Mouse (Mus musculus): ENCODE results near the gene Mki67.

Gene Mki67

DNA sequence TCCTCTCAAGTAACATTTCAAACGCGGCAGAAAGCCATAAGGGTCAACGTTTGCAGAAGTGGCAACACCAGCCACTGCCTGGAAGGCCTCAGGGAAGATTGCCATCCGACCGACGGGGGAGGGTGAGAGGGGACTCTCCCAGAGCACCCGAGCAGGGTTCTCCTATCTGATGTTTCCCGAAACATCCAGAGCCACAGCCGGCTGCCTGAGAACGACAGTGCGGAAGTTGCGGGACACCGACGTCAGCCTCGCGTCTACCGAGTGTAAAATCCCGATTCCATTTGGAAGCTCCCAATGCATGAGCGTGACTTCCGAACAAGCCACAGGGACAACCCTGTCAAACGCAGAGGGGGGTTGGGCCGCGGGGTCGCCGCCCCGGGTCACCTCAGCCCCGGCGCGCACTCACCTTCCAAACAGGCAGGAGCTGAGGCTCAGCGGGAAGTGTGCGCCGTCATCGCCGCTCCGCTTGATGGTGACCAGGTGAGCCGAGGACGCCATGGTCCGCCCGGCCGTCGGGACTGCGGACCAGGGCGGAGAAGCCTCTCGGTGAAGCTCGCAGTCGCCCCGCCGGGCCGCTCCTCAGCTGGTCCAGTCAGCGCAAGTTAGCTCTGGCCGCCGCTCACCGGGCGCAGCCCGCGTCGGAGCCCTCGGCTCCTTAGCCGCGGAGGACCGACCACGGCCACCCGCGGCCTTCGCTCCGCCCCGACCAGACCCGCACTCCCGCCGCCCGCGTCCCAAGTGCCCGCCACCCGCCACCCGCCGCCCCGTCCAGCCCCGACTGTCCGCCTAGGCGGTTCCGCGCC is at the start of gene Mki67:
Mki67 (minus strand) TSS at position 720 of the 803 bp plus-strand sequence.
- DNase-seq = peak; percentile 45

DNA sequence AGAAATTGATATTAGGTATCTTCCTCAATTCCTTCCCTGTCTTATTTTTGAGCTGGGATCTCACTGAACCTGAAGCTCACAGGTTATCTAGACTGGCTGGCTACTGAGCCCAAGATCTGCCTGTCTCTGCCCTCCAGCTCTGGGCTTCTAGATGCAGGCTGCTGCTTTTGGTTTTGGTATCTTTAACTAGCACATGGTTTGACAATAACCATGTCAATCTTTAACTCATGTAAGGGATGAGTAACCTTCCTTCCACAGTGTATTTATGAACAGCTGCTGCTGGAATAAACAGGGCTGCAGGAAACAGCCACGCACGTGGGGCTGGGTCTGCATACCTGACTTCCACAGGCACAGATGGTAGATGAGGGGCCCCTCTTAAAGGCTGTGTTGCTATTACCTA is 47.1 kb upstream of the Mki67 start:
- no peak for DNase-seq

DNA sequence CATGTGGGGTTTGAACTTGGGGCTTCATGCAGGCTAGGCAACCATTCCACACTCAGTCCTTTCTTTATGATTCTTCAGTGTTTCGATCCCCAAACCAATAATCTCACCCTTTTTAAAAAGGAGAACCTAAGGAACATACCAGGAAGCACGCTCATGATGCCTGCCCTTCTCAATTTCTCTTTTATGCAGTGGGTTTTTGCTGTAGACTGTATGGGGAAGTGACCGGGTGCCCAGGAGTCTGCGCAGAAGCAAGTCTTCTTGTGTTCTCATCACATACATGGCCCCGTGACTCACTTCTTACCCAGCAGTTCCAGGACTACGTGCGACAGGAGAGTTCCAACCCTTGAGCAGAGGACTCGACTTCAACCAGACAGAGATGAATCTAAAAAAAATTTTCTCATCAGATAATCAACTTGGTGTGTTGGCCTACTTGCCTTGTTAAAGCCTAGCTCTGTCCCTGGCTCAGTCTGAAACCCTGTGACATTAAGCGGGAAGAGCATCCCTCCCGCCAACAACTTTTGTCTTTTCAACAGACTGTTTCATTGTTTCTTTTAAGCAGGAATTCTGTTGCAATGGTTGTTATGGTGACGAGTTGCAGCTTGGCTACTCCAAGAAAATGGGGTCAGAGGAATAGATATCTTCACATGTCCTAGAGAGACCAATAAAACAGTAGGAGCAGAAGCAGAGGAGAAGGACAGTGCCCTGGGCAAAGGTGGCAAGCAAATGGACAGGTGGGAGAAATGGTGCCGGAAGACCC is 42.8 kb upstream of the Mki67 start:
- no peak for DNase-seq

DNA sequence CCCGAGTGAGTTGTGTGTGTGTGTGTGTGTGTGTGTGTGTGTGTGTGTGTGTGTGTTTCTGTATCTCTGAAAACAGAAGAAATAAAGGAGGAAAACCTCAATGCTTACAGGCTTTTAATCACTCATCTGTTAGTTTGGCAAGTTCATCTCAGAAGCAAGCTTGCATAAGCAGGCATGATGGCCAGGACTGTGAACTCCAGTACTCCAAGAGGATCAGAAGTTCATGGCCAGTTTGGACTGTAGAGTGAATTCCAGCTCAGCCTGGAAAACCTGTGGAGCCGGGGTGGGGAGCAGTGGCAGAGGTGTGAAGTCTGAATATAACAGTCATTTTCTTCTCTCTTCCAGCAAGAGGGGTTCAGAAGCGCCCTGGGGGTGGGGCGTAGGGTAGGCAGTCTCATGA is 42.0 kb upstream of the Mki67 start:
- DNase-seq = no peak

DNA sequence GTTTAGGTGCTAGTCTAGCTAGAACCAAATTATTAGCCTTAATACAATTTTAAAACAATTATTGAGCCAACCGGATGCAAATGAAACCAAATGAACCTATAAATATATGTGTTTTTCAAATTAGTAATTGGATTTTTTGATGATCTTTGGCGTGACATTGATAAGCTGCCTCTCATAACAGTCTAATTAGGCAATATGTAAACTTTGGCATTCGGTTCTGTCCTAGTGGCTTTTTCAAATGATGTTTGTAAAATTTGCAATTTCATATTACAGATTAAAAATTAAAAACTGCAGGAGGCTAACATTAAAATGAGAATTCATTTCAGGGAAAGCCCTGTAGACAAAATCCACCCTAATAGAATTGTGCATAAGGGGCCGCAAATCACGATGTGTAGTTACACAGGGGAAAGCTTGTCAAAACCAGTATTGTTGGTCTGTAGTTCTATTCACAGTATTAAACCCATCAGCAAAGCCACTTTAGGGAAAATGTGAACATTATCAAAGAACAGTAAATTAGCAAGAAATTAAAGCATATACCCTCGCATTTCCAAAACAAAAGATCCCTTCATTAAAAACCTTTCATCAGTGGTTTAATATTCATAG is 40.9 kb upstream of the Mki67 start:
- DNase-seq = no peak

DNA sequence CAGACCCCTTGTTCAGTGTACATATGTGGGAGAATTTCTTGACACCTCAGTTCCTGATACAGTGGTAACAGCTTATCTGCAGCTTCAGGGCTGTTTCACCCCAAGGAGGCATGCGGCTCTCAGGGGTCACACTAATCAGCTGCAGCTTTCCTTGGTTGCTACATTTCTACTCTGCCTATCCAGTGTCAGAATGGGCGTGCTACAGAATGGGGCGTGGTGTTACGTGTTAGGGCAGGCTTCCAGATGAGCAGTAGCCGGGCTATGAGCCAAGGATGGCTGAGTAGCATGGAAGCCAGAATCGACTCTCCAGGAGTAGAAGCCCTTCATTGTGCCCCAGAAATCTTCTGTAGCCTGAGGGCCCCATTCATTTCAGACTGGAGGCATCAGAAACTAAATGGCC is 32.8 kb upstream of the Mki67 start:
- DNase-seq = peak; percentile 76

DNA sequence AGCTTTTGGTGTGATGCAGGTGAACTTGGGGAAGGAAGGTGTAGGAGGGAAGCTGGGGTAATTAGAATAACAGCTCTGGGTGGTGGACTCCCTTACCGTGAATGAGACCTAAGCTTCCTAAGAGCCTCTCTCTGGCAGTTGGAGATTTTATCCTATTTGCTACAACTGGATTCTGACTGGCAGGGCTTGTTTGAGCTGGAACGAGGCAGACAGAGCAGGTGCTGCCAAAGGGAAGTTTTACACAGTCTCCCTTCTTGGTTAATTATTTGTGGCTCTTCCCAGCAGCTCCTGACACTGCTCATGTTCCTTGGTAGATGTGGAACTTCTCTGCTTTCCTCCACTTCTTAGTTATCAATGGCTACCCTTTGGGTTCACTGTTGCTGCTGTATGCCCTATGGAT is 30.9 kb upstream of the Mki67 start:
- no peak for DNase-seq

DNA sequence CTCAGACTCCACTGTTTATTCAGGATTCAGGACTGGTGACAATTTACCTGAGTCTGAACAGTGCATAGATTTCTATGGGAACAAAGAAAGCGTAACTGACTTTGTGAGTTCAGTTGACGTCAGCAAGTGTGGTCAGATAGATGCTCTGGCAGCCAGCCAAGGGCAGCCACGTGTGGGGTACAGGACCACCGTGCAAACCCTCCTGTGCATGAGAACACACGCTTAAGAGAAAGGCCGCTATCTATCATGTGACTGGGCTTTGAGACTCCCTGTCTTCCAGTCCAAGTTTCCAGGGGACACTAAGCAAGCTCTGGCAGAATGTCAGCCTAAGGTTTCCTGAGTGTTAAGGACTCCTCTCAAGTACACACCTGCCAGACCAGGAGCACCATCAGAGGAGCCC is 30.4 kb upstream of the Mki67 start:
- no peak for DNase-seq

DNA sequence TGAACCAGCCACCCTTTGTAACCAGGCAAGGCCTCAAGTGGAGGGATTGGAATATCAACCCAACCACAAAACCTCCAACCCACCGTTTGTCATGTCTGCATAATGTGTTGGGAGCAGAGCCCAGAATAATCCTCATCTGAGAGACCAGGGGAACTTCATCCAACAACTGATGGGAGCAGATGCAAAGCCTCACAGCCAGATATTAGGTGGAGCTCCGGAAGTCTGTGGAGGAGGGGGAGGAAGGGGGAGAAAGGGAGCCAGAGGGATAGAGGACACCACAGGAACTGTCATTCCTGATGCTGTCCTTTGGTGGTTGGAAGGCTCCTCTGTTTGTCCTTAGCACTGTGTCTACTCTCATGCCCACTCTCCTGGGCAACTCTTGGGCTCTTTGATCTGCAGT is 28.9 kb upstream of the Mki67 start:
- peak; percentile 74 for DNase-seq

DNA sequence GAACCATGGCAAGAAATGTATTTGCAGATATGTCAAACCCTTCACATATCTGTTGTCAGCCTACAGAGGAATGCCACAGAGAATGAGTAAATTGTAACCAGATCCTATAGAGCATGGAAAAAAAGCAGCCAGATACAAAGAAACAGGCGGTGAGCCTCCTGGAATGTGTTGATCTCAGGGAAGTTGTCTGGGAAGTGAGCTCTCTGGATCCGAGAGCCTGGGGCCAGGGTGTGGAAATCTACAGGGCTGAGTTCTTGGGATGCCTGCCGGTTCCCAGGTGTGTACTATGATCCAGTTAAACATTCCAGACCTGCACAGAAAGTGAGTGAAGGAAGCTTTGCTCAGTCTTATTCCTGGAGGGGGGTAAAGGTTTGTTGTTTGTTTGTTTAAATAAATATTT is 24.3 kb upstream of the Mki67 start:
- no peak for DNase-seq

DNA sequence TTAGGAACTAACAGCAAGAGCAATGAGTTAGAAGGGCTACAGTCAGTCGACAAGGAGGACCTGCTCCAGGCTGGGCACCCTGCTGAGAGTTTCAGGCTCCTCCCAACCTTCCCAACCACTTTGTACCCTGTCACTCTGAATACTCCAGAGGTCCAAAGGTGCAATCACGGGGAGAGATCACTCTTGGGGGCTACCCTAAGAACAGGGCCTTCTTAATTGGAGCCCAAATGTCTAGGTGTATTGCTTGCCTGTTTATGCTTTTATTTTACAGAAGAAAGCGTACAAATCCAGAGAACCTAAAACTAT is 20.4 kb upstream of the Mki67 start:
- no peak for DNase-seq

DNA sequence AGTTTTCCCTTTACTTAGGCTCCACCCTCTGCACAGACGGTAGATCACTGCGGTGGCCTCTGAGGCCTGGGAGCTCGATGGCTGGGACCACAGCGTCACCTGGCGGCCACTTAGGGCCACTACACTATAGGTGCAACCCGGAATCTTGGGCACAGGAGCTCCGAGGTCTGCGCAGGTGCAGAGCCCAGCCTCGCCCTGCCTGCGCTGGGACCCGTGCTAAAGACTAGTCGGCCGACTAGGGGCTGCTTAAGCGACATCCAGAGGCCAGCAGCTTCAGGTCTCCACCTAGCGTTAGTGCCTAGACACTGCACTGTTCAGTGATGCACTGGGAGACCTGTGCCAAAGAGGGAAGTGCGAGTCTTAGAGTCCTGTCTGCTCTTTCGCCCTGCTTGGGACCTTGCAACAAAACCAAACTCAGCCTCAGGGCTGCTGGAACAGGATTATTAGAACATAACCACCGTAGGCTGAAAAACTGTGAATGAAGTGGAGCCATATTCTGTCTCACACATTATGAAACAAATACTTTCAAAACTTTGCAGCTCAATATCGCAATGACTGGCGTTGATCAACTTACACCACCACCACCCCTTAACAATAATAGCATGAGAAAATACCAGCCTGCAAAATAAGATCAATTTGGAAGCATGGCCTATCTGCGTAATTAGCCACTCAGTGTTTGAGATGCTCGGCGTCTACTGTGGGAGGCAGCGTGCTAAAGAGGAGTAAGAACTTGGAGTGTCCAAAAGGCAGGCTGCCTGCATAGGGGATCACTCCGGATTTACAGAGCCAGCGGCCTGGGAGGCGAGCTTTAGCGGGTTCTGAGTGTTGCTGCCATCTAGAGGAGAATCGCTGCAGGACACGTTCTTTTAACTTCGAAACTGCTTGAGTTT is 19.8 kb upstream of the Mki67 start:
- DNase-seq = peak; percentile 90

DNA sequence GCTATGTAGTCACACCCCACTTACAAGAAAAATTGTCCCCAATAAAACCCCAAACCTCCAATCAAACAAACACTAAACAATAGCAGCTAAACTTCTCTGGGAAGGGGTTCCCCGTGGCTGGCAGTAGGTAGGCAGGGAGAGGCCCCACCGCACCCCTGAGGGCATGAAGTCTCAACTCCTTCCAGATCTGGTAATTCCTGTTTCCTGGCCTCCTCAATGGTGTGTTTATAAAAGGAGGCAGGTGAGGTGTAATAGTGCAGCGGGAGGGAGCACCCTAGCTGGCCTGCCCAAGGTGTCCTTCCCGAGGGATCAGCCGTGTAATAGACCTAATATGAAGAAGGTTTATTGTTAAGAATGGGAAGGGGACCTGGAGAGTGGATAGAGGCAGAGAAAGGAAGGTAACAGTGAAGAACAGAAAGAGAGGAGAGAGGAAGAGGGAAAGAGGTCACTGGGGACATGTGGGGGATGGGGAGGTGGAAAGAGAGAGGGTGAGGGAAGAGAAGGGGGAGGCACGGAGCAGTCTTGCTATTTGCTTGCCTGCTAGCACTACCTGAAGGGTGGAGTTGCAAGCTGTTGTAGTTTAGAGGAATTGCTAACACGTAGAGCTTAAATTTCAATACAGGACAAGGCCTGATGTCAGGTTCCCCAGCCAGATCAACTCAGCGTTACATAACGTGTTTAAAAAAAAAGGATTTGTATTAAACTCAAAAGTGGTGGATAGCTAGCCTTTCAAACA is 18.9 kb upstream of the Mki67 start:
- peak; percentile 14 for DNase-seq

DNA sequence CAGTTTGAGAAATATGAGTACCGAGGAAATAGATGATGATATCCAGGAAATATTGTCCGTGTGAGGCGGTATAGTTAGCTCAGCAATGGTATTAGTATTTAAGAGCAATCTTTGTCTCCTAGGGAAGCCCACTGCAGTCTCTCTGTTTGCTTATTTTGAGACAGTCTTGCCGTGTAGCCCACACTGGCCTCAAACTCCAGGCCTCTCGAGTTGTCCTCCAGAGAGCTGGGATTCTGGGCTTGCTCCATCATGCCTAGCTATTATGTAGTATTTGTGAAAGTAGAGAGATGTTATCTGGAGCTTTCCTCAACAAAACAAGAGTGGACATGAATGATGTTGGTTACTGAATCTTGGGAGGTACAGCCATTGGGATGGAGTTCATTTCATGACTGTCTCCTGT is 18.2 kb upstream of the Mki67 start:
- DNase-seq = no peak

DNA sequence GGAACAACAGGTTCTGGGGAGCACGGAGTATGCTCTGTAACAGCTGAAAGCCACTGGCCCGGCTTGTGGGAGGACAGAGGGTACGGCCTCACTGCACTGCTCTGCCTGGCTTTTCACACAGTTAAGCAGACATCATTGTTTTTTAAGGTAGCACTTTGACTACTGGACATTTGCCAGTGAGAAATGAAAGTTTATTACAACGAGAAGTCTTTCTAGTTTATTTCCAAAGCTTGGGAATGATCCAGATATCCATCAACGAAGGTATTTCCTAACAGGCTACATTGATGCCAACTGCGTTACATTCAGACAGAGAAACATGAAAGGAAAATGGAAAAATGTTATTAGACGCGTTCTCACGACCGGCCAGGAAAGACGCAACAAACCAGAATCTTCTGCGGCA is 11.9 kb upstream of the Mki67 start:
- no peak for DNase-seq

DNA sequence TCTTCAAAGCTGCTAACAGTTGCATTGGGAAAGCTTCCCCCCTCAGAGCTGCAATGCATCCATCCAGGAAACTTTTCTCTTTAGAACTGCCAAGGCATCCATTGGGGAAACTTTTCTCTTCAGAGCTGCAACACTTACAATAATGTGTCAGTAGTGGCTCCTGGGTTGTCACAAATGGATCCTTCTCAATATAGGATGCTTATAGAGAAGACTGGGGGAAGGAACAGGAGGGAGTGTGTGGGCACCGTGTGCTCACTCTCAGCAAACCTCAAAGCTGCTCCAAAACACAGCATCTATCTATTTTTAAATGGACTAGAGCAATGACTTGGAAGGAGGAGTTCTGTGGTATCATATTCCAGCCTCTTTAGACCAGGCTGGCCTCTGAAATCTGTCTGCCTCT is 10.5 kb upstream of the Mki67 start:
- DNase-seq = no peak

DNA sequence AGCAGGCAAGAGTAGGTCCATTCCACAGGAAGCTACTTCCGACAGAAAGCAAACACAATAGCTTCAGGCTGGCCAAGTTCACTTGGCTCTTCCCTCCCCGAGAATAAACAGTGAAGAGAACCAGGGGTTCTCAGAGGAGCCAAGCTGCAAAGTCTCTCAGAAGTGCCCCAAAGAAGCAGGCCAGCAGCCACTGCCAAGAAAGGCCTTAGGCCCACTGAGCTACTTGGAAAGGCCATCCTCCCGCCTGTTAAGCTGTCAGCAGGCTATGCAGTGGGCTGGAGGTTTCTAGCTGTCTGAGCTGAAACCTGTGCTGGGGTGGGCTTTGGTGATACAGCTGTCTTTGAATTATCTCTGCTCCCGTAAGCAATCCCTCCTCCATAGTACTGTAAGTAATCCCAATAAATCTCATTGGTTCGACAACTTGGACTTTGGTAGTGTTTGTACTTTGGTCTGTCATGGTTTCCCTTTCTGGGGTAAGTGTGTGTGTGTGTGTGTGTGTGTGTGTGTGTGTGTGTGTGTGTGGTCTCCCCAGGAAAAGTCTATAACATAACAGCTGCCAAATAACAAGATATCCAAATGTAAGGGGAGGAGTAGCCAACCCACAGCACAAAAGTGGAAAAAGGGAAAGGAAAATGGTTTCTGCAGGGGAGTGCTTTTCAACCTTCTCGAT is 7.6 kb upstream of the Mki67 start:
- DNase-seq = peak; percentile 56

DNA sequence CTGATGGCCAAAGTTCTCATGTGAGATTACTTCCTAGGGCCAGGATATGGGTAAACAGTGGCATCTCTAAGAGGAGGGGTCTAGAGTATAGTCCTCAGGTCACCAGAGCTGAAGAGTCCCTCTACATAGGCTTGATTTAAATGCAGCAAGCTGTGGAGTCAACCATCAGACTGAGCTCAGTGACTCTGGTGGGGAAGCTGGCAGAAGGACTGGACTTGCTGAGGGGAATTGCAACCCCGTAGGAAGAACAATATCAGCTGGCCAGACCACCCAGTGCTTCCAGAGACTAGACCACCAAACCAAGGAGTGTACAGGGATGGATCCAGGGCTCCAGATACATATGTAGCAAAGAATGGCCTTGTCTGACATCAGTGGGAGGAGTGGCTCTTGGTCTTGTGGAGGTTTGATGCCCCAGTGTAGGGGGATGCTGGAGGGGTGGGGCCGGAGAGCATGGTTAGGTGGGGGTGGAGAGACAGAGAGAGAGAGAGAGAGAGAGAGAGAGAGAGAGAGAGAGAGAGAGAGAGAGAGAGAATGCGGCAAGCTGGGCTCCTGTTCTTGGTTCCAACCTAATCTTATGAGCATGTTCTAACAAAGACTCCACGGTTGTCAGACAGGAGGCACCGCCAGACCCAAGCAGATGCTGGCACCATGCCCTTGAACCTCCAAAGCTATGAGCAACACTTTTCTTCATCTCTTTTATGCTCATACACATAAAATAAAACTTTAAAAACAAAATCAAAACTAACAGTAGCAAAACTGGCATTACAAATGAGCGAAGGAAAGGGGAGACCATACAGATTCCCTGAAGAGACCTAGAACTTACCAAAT is 6.1 kb upstream of the Mki67 start:
- no peak for DNase-seq

DNA sequence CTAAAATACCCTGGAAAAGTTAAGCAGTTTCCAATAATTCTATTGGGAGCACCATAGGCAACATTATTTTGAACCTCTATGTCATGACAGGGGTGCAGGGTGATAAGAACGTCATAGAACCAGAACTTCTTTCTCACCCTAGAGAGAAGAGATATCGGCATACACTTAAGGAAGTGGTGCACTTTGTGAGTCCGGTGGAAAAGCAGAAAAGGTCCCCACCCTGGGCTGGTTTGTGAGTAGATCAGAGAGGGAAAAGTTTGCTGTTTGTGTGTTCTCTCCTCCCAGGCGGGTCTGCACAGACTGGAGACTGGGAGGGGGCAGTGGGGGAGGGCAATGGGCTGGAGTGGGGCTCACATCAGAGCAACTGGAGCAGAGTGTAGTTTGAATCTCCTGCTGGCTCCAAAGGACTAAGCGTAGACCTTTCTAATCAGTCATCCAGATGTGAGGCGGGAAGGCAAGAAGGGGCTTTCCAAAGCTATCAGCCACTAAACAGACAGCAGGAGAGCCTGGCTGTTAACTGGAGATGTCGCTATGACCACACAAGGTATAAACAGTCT is 5.4 kb upstream of the Mki67 start:
- DNase-seq = no peak

DNA sequence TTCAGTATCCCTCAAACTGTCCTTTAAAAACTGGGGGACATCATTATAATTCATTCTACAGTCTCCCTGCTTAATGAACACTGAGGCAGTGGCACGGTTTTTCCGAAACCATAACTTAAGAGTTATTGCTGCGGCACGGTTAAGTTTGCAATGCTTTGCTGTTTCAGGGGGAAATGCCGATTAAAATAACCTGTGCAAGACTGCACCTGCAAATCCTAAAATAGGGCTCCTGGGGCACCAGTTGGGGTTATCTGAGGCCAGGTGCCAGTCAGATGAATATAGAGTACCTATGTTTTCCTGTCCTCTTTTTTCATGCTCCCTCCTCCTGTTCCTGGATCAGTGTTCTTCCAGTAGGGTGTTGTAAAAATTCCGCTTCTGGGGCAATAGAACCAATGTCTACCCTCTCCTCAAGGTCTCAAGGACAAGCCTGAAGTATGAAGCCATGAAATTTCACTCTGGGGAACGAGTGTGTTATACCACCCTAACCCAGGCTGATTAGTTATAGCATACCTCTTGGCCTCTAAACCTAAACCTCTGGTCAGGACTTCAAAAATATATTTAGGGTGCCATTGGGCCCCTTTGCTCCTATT is 902 bp upstream of the Mki67 start:
- DNase-seq = peak; percentile 1
